Mouse (Mus musculus) heart, adult 2 months (tissue): Measurements from ENCODE around the gene Gm20388. TPM values are rescaled to one million over a fixed set of nuclear protein-coding genes. Genes with fewer than 3 reads are reported as not detected.

ENCODE experiments used
- DNase-seq, 2 experiments: peaks; one replicate each; pipeline ENCODE4 v3.0.0; 2021
- H3K27ac ChIP-seq: fragments of 200-600 bp; 2 replicates; pipeline ENCODE4 v1.8.1; 2022
- H3K27me3 ChIP-seq: fragments of 200-500 bp; 2 replicates; pipeline ENCODE4 v1.6.1; 2012; ENCODE audit warnings: mild to moderate bottlenecking, low read length, inconsistent platforms, mixed read lengths; ENCODE audit not compliant: control insufficient read depth, insufficient read depth
- H3K36me3 ChIP-seq: fragments of 200-500 bp; 2 replicates; pipeline ENCODE4 v1.6.1; 2012; ENCODE audit warnings: low read length, inconsistent platforms; ENCODE audit not compliant: control insufficient read depth, insufficient read depth
- H3K4me1 ChIP-seq: fragments of 200-500 bp; 2 replicates; pipeline ENCODE4 v1.6.1; 2011; ENCODE audit warnings: low read length; ENCODE audit not compliant: control insufficient read depth, insufficient read depth
- H3K4me3 ChIP-seq: fragments of 200-600 bp; 2 replicates; pipeline ENCODE4 v1.8.1; 2022
- H3K79me2 ChIP-seq: fragments of 200-500 bp; replicated peaks from 2 replicates; pipeline ENCODE4 v1.6.1; 2012; ENCODE audit warnings: mild to moderate bottlenecking, inconsistent platforms, low read length, moderate library complexity, mixed read lengths; ENCODE audit not compliant: control insufficient read depth, insufficient read depth
- H3K9ac ChIP-seq: fragments of 200-500 bp; 2 replicates; pipeline ENCODE4 v1.6.1; 2012; ENCODE audit warnings: low read depth, mild to moderate bottlenecking, control low read depth, inconsistent platforms, low read length, mixed read lengths
- CTCF ChIP-seq: fragments of 200-600 bp; IDR thresholded peaks from 2 replicates; pipeline ENCODE4 v1.8.1; 2022; ENCODE audit warnings: antibody characterized with exemption, mild to moderate bottlenecking, moderate library complexity
- EP300 ChIP-seq: fragments of 200-500 bp; IDR thresholded peaks from 2 replicates; pipeline ENCODE4 v1.6.1; 2011; ENCODE audit warnings: low read depth, low read length, control low read depth; ENCODE audit not compliant: insufficient read depth
- POLR2A ChIP-seq: fragments of 200-500 bp; IDR thresholded peaks from 2 replicates; pipeline ENCODE4 v1.6.1; 2011; ENCODE audit warnings: mild to moderate bottlenecking, low read depth, low read length, control low read depth; ENCODE audit not compliant: insufficient read depth
- WGBS: fragments of 180-500 bp; shearing (Covaris S2); methylation state at CpG from one replicate; pipeline ENCODE4 v1.1.7; 2018; 5-methylcytosine and 5-hydroxymethylcytosine counted together
- intact Hi-C: fragments of 180-260 bp; cut with DNase I; formaldehyde crosslinking; loops from one replicate; pipeline ENCODE4 v1.15.1; 2025
- polyA plus RNA-seq: library from polyadenylated mRNA; depleted of rRNA; stranded (reverse); fragments of >200 nt; gene quantifications from 2 replicates; pipeline ENCODE4 v1.2.3, GENCODE M21; 2012
- total RNA-seq, 2 experiments: library from RNA; stranded (reverse); gene quantifications; 2 replicates each; pipeline ENCODE4 v1.2.3; 2021

Gm20388 gene
- total and polyA plus RNA-seq, 3 experiments = 1.8 to 32.3 TPM; not detected in 1

GRCm38 (mm10) chr8:122181991-122182390 is 2271.3 kb downstream of the Gm20388 start:
- peak; percentile 41 to 45 for DNase-seq
- intact Hi-C loops = no loop called here
- WGBS = 35% methylated on average over 9 of the region's 9 CpGs
- H3K4me1 ChIP-seq = peaks cover 8% of the 10 kb centered on the region
- peak overlapping the region; percentile 24; the same call in 1 of the 2 replicates for H3K4me3 ChIP-seq
- H3K27ac ChIP-seq = no peak overlapping the region; the same call in 1 of the 2 replicates
- H3K27me3 ChIP-seq = no peaks in the 10 kb centered on the region
- H3K36me3 ChIP-seq = no peaks in the 10 kb centered on the region
- no peaks in the 10 kb centered on the region for H3K79me2 ChIP-seq
- H3K9ac ChIP-seq = no peak overlapping the region
- TF ChIP-seq CTCF = no peak
- TF ChIP-seq EP300 = no peak
- TF ChIP-seq POLR2A = no peak

GRCm38 (mm10) chr8:122186363-122186974 is 2275.8 kb downstream of the Gm20388 start:
- no peaks in the 10 kb centered on the region for H3K79me2 ChIP-seq
- H3K36me3 ChIP-seq = no peaks in the 10 kb centered on the region
- no peak for DNase-seq
- intact Hi-C loops = no loop called here
- WGBS = 89% methylated on average over 19 of the region's 19 CpGs
- peaks cover 7% of the 10 kb centered on the region for H3K4me1 ChIP-seq
- H3K27me3 ChIP-seq = no peaks in the 10 kb centered on the region
- TF ChIP-seq CTCF = no peak
- TF ChIP-seq POLR2A = no peak
- TF ChIP-seq EP300 = no peak
- H3K27ac ChIP-seq = no peak overlapping the region
- no peak overlapping the region for H3K4me3 ChIP-seq
- no peak overlapping the region for H3K9ac ChIP-seq

GRCm38 (mm10) chr8:122187271-122187670 is 2276.6 kb downstream of the Gm20388 start:
- H3K27me3 ChIP-seq = no peaks in the 10 kb centered on the region
- H3K4me3 ChIP-seq = no peak overlapping the region
- no peak overlapping the region for H3K9ac ChIP-seq
- TF ChIP-seq EP300 = no peak
- TF ChIP-seq POLR2A = no peak
- TF ChIP-seq CTCF = no peak
- intact Hi-C loops = no loop called here
- no peak overlapping the region for H3K27ac ChIP-seq
- H3K79me2 ChIP-seq = no peaks in the 10 kb centered on the region
- H3K36me3 ChIP-seq = no peaks in the 10 kb centered on the region
- 61% methylated on average over 4 of the region's 4 CpGs for WGBS
- DNase-seq = no peak
- H3K4me1 ChIP-seq = no peaks in the 10 kb centered on the region

DNA sequence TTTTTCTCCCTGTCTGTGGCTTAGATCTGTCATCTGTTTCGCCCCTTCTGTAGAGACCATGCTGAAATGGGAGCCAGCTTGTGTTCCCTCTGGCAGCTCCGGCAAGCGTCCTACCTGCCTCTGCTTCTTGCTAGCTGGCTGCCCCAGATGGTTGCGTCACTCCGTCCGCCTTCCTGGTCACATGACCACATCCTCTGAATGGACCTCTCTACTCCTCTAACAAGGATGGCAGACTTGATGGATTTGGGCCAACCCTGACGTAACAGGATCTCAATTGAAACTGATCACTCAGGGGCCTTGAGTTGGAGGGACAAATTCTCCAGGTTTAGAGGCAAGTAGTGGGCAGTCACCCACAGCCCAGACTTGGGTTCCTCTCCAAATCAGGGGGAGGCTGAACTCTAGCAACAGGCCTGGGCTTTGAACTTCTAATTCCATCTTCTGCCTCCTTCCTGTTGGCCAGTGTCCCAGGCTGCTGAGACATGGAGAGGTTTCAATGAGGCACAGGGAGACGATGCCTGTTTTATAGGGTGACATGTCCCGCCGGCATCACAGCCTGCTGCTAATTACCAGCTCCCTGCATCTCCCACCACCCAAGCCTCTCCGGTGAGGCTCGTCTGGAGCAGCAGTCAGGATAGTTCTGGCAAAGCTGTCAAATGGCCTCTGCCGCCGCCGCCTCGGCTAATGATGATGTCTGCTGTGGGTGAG is 2279.9 kb downstream of the Gm20388 start:
- TF ChIP-seq CTCF (no peak), EP300 (no peak), POLR2A (no peak)
- no peak overlapping the region; the same call in 1 of the 2 replicates for H3K27ac ChIP-seq
- no peaks in the 10 kb centered on the region for H3K27me3 ChIP-seq
- no peaks in the 10 kb centered on the region for H3K36me3 ChIP-seq
- peaks cover 5% of the 10 kb centered on the region; the same call in 1 of the 2 replicates for H3K4me1 ChIP-seq
- intact Hi-C loops = no loop called here
- WGBS = 49% methylated on average over 16 of the region's 16 CpGs
- no peak overlapping the region for H3K4me3 ChIP-seq
- DNase-seq = peak; percentile 39 to 48
- no peak overlapping the region for H3K9ac ChIP-seq
- H3K79me2 ChIP-seq = no peaks in the 10 kb centered on the region

DNA sequence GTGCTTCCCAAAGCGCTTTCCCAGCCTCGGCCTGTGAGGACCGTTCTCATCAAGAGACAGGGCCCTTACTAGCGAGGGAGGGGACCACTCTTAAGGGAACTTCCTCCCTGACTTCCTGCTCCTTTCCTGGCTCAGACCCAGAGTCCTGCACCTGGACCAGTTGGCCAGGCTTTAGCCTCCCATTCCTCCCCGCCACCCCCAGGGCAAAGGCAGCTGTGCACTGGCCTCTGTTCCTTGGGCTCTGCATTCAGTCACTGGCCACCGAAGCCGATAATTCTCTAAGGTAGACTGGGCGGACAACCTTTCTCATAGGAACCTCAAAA is 2280.4 kb downstream of the Gm20388 start:
- H3K36me3 ChIP-seq = no peaks in the 10 kb centered on the region
- H3K79me2 ChIP-seq = no peaks in the 10 kb centered on the region
- no peak overlapping the region for H3K4me3 ChIP-seq
- intact Hi-C loops = no loop called here
- TF ChIP-seq POLR2A = no peak
- no peak for TF ChIP-seq CTCF
- no peak for TF ChIP-seq EP300
- H3K4me1 ChIP-seq = peaks cover 5% of the 10 kb centered on the region; the same call in 1 of the 2 replicates
- H3K9ac ChIP-seq = no peak overlapping the region
- H3K27ac ChIP-seq = no peak overlapping the region; the same call in 1 of the 2 replicates
- no peaks in the 10 kb centered on the region for H3K27me3 ChIP-seq
- no peak for DNase-seq
- WGBS = 54% methylated on average over 8 of the region's 8 CpGs

DNA sequence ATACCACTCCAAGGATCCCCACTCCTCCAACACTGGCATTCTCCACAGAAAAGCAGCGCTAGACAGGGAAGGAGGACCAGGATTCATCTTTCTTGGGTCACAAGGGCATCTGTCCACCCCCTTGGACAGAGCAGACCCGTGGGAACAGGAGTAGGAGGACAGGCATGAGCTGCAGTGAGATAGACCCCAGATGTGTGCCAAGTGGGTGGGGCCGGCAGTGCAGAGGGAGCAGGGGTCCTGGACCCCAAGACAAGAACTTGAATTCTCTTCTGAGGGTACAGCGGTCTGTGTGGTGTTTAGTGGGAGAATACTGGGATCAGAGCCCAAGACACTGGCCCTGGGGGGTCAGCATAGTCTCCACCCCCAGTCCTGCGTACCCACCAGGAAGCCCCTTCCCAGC is 2282.1 kb downstream of the Gm20388 start:
- Histone ChIP-seq H3K27ac (no peak overlapping the region), H3K27me3 (no peaks in the 10 kb centered on the region), H3K9ac (no peak overlapping the region), H3K79me2 (no peaks in the 10 kb centered on the region), H3K36me3 (no peaks in the 10 kb centered on the region), H3K4me3 (no peak overlapping the region), H3K4me1 (peaks cover 5% of the 10 kb centered on the region; the same call in 1 of the 2 replicates)
- intact Hi-C loops = no loop called here
- WGBS = 78% methylated on average over 5 of the region's 5 CpGs
- DNase-seq = no peak
- TF ChIP-seq CTCF (no peak), POLR2A (no peak), EP300 (no peak)
